Mouse (Mus musculus) thymus, postnatal 0 days (tissue): ENCODE results near the gene Med26. TPM values are rescaled to one million over a fixed set of nuclear protein-coding genes. Genes with fewer than 3 reads are reported as not detected.
A peak's percentile ranks its signal among the peaks of the same experiment; 100 is the strongest.

Experiments used
- DNase-seq: peaks from one replicate; pipeline ENCODE4 v3.0.0-alpha.2; 2015; ENCODE audit warnings: low spot score
- polyA plus RNA-seq: library from polyadenylated mRNA; unstranded; fragments of >200 nt; fragmentation: Nextera tagmentation; extraction: Ambion mirVana; gene quantifications from 2 replicates; pipeline ENCODE4 v1.2.1, GENCODE M21; 2015

The Med26 gene
- polyA plus RNA-seq = 12.7 and 15.1 TPM in 2 replicates

- peak; percentile 97 for DNase-seq
Measured at GRCm38 (mm10) chr8:72547802-72548643, at the start of gene Med26. TSS of gene Med26 (minus strand) at chr8:72548270.

- DNase-seq = no peak
Measured at GRCm38 (mm10) chr8:72590198-72590597, 42.1 kb upstream of the Med26 start.

- DNase-seq = no peak
Measured at GRCm38 (mm10) chr8:72589286-72589685, 41.2 kb upstream of the Med26 start.

GRCm38 (mm10) chr8:72588865-72589264 is 40.8 kb upstream of the Med26 start:
- DNase-seq = no peak

- DNase-seq = no peak
Measured at GRCm38 (mm10) chr8:72587806-72588205, 39.7 kb upstream of the Med26 start.

- no peak for DNase-seq
Measured at GRCm38 (mm10) chr8:72584390-72584789, 36.3 kb upstream of the Med26 start.

GRCm38 (mm10) chr8:72583056-72583771 is 35.1 kb upstream of the Med26 start:
- peak; percentile 34 for DNase-seq

GRCm38 (mm10) chr8:72579374-72579773 is 31.3 kb upstream of the Med26 start:
- no peak for DNase-seq

GRCm38 (mm10) chr8:72577941-72578340 is 29.9 kb upstream of the Med26 start:
- DNase-seq = no peak

GRCm38 (mm10) chr8:72577266-72577665 is 29.2 kb upstream of the Med26 start:
- DNase-seq = no peak

- DNase-seq = no peak
Measured at GRCm38 (mm10) chr8:72575915-72576314, 27.8 kb upstream of the Med26 start.

GRCm38 (mm10) chr8:72573450-72573849 is 25.4 kb upstream of the Med26 start:
- DNase-seq = no peak

GRCm38 (mm10) chr8:72572507-72572906 is 24.4 kb upstream of the Med26 start:
- no peak for DNase-seq

- DNase-seq = peak; percentile 72
Measured at GRCm38 (mm10) chr8:72571611-72572473, 23.8 kb upstream of the Med26 start, which contains the start of gene Tmem38a. TSS of gene Tmem38a (plus strand) at chr8:72572055.

GRCm38 (mm10) chr8:72570633-72571610 is 22.9 kb upstream of the Med26 start, which contains the start of gene Smim7:
TSS of gene Smim7 (minus strand) at chr8:72571088.
- DNase-seq = peak; percentile 99

- no peak for DNase-seq
Measured at GRCm38 (mm10) chr8:72565970-72566369, 17.9 kb upstream of the Med26 start.

- no peak for DNase-seq
Measured at GRCm38 (mm10) chr8:72561111-72561689, 13.1 kb upstream of the Med26 start.

- DNase-seq = no peak
Measured at GRCm38 (mm10) chr8:72555770-72556169, 7.7 kb upstream of the Med26 start.

GRCm38 (mm10) chr8:72549314-72549892 is 1.3 kb upstream of the Med26 start:
- no peak for DNase-seq
